Mouse (Mus musculus): ENCODE data around the gene Med8. TPM values are rescaled to one million over a fixed set of nuclear protein-coding genes. Genes with fewer than 3 reads are reported as not detected.

Med8 gene
- polyA plus RNA-seq (2015; fragmentation: Nextera tagmentation; extraction: Ambion mirVana), result 94.7 and 102 TPM in 2 replicates

DNA sequence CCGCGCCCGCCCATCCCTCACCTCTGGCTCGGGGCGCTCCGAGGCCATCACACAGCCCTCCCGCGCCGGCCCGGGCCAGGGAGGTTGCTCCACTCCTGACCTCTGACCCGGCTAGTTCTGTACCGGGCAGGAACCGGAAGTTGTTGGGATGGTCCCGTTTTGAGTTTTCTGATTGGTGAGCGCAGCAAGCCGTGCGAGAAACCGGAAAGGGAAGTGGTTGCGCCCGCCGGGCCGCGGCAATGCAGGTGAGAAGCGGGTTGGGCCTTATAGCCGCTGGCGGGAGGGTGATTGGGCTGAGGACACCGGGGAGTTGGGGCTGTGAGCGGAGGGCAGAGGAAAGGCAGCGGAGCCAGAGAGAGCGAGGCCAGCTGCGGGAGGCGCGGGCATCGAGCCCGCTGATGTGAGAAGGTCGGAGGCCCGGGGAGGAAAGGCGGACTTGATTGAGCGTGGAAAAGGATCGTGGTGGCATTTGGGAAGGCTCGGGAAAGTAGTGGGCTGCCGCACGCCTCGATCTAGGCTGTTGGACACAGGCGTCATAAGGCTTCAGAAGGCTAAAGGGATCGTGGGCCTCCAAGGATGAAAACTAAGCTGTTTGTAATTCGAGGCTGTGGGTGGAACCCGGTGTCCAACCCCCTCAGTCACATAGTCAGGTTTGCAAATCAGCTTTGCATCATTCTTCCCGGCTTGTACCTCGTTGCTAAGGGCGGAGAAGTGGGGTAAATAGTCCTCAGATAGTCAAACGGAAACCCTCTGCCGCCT, at the start of gene Med8, which contains the start of gene Szt2:
TSS of gene Med8 (plus strand) at position 196 of the 759 bp plus-strand sequence.
TSS of gene Szt2 (minus strand) at position 132 of the 759 bp plus-strand sequence.
- H3K4me1 ChIP-seq (ENCODE audit: insufficient read depth, low read length), result peaks cover 15% of the 10 kb centered on the region
- H3K4me2 ChIP-seq (replicated peaks; ENCODE audit: low read depth, low read length), result peak within 1 kb of the TSS; percentile 73
- no peaks in the 10 kb centered on the region for H3K27me3 ChIP-seq (ENCODE audit: insufficient read depth, low read length)
- H3K4me3 ChIP-seq (ENCODE audit: low read length), result peak within 1 kb of the TSS; percentile 80
- H3K9me3 ChIP-seq (ENCODE audit: low read length), result no peaks in the 10 kb centered on the region
- peaks cover 39% of the 10 kb centered on the region for H3K36me3 ChIP-seq (ENCODE audit: insufficient read depth, low read length)
- H3K27ac ChIP-seq (ENCODE audit: low read length), result peak within 1 kb of the TSS; percentile 63
- under 1% methylated on average over 53 of the region's 53 CpGs for WGBS
- H3K9ac ChIP-seq (replicated peaks; ENCODE audit: low read length), result peak within 1 kb of the TSS; percentile 86
- ATAC-seq (ENCODE audit: low FRiP score, low TSS enrichment), result peak; percentile 95

DNA sequence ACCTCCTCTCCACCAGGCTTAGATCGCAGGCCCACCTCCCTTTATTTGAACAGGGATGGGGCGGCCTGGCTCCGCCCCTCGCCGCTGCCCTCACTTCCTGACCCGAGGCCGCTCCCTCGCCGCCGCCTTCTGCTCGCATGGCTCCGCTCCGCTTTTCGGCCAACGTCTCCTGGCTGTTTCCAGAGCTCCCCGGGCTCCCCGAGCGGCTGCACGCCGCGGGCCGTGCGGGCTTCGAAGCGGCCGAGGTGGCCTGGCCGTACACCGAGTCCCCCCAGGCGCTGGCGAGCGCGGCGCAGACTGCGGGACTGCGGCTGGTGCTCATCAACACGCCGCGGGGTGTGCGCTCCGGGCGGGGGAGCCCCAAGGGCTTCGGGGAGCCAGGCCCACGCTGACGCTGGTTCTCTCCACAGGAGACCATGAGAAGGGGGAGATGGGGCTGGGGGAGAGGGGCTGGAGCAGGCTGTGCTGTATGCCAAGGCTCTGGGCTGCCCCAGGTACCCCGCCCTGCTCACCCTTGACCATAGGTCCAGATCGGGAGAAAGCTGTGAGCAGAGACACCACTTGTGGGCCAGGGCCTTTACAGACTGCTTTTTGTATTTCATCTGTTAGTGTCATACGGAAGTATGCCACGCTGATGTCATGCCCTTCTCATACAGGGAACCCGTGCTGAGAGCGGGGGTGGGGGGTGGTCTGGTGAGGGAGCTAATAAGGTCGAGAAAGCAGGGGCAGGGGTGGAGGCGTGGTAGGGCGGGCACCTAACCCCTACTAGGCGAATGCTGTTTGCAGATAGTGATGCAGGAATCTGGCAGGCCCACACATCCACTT, 49.0 kb upstream of the Med8 start:
- ATAC-seq (ENCODE audit: low FRiP score, low TSS enrichment), result peak; percentile 79
- Histone ChIP-seq H3K36me3 (ENCODE audit: insufficient read depth, low read length) (peaks cover 34% of the 10 kb centered on the region), H3K27ac (ENCODE audit: low read length) (peak overlapping the region; percentile 72; the same call in 1 of the 2 replicates), H3K27me3 (ENCODE audit: insufficient read depth, low read length) (no peaks in the 10 kb centered on the region), H3K9me3 (ENCODE audit: low read length) (no peaks in the 10 kb centered on the region), H3K4me3 (ENCODE audit: low read length) (peak overlapping the region; percentile 70), H3K4me2 (replicated peaks; ENCODE audit: low read depth, low read length) (peak overlapping the region; percentile 92), H3K9ac (replicated peaks; ENCODE audit: low read length) (peak overlapping the region; percentile 83), H3K4me1 (ENCODE audit: insufficient read depth, low read length) (peaks cover 11% of the 10 kb centered on the region)
- WGBS, result 2% methylated on average over 54 of the region's 54 CpGs

DNA sequence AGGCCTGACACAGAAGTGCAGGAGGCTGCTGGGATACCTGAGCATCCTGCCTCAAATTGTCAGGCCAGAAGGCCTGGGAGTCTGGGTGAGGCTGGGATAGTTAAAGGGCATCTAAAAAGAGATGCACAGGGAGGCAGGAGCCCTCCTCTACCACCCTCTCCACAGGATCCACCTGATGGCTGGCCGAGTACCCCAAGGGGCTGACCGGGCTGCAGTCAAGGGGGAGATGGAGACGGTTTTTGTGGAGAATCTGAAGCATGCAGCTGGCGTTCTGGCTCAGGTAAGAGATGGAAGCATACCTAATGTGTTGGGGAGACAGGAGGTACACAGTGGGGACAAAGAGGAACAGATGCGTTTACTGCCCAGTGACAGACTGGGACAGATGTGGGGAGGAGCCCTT, 47.7 kb upstream of the Med8 start:
- no peaks in the 10 kb centered on the region for H3K27me3 ChIP-seq (ENCODE audit: insufficient read depth, low read length)
- no peak overlapping the region for H3K4me3 ChIP-seq (ENCODE audit: low read length)
- peaks cover 46% of the 10 kb centered on the region for H3K36me3 ChIP-seq (ENCODE audit: insufficient read depth, low read length)
- H3K4me1 ChIP-seq (ENCODE audit: insufficient read depth, low read length), result peaks cover 11% of the 10 kb centered on the region
- H3K27ac ChIP-seq (ENCODE audit: low read length), result no peak overlapping the region
- whole genome bisulfite sequencing, result 85% methylated on average over 5 of the region's 5 CpGs
- H3K9ac ChIP-seq (replicated peaks; ENCODE audit: low read length), result no peak overlapping the region
- H3K9me3 ChIP-seq (ENCODE audit: low read length), result no peaks in the 10 kb centered on the region
- no peak overlapping the region for H3K4me2 ChIP-seq (replicated peaks; ENCODE audit: low read depth, low read length)
- ATAC-seq (ENCODE audit: low FRiP score, low TSS enrichment), result no peak

DNA sequence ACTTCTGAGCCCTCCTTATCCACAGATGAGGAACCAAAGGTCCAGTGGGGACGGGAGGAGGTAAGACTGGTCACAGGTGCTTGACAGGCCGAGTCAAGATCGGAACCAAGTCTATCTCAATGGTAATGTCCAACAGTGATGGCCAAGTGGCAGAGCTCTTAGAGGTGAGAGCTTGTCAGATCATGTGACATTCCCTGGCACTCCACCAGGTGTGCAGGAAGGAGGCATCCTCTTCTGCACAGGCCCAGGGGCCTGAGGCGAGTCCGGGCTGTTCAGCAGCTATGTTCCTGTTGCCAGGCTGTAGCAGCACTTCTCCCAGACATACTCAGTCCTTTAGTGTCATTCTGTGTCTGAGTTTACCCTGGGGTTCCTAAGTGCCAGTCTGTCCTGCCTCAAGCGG, 46.3 kb upstream of the Med8 start:
- Histone ChIP-seq H3K4me2 (replicated peaks; ENCODE audit: low read depth, low read length) (no peak overlapping the region), H3K27me3 (ENCODE audit: insufficient read depth, low read length) (no peaks in the 10 kb centered on the region), H3K27ac (ENCODE audit: low read length) (no peak overlapping the region), H3K9me3 (ENCODE audit: low read length) (no peaks in the 10 kb centered on the region), H3K4me3 (ENCODE audit: low read length) (no peak overlapping the region), H3K9ac (replicated peaks; ENCODE audit: low read length) (no peak overlapping the region), H3K36me3 (ENCODE audit: insufficient read depth, low read length) (peaks cover 46% of the 10 kb centered on the region), H3K4me1 (ENCODE audit: insufficient read depth, low read length) (peaks cover 11% of the 10 kb centered on the region)
- no peak for ATAC-seq (ENCODE audit: low FRiP score, low TSS enrichment)
- 92% methylated on average over 6 of the region's 6 CpGs for WGBS

DNA sequence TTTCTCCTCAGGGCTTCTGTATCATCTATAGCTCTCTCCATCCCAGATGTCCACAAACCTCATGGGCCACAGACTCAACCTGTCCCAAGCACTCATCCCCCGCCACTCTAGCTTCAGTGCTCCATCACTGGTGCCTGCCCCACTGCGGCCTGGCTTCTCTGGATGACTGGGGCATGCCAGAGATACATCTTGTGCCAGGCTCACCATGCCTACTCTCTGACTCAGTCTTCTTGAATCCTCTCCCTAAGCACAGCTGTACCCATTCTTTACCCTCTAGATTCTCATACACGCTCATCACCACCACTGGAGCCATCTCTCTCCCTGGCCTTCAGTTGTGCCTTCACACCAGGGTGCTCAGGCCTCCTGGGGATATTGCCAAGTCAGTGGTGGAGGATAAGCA, 45.2 kb upstream of the Med8 start:
- Histone ChIP-seq H3K9me3 (ENCODE audit: low read length) (no peaks in the 10 kb centered on the region), H3K27me3 (ENCODE audit: insufficient read depth, low read length) (no peaks in the 10 kb centered on the region), H3K36me3 (ENCODE audit: insufficient read depth, low read length) (peaks cover 53% of the 10 kb centered on the region), H3K4me2 (replicated peaks; ENCODE audit: low read depth, low read length) (no peak overlapping the region), H3K4me1 (ENCODE audit: insufficient read depth, low read length) (peaks cover 11% of the 10 kb centered on the region), H3K4me3 (ENCODE audit: low read length) (no peak overlapping the region), H3K27ac (ENCODE audit: low read length) (no peak overlapping the region), H3K9ac (replicated peaks; ENCODE audit: low read length) (no peak overlapping the region)
- WGBS, result 94% methylated on average over 3 of the region's 3 CpGs
- no peak for ATAC-seq (ENCODE audit: low FRiP score, low TSS enrichment)

DNA sequence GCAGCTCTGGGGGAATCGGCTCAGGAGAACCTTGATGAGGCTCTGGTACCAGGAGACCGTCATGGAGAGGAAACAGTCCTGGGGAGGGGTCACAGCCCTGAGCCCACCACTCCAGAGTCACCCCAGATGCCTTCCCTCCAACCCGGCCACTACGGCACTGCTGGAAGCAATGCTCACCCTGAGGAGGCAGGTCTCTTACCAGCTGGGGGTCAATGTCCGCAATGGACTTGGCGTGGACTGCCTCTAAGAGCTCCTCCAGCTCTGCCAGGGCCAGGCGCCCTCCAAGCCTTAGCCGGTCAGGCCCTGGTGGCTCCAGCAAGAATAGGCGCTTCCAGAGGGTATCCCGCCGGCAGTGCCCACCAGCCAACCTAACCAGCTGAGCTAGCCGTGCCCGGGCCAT, 44.5 kb upstream of the Med8 start:
- H3K27ac ChIP-seq (ENCODE audit: low read length), result no peak overlapping the region
- peaks cover 59% of the 10 kb centered on the region for H3K36me3 ChIP-seq (ENCODE audit: insufficient read depth, low read length)
- no peak overlapping the region for H3K9ac ChIP-seq (replicated peaks; ENCODE audit: low read length)
- no peak for ATAC-seq (ENCODE audit: low FRiP score, low TSS enrichment)
- H3K4me3 ChIP-seq (ENCODE audit: low read length), result no peak overlapping the region
- H3K9me3 ChIP-seq (ENCODE audit: low read length), result no peaks in the 10 kb centered on the region
- WGBS, result 95% methylated on average over 13 of the region's 13 CpGs
- no peak overlapping the region for H3K4me2 ChIP-seq (replicated peaks; ENCODE audit: low read depth, low read length)
- H3K27me3 ChIP-seq (ENCODE audit: insufficient read depth, low read length), result no peaks in the 10 kb centered on the region
- peaks cover 8% of the 10 kb centered on the region for H3K4me1 ChIP-seq (ENCODE audit: insufficient read depth, low read length)

DNA sequence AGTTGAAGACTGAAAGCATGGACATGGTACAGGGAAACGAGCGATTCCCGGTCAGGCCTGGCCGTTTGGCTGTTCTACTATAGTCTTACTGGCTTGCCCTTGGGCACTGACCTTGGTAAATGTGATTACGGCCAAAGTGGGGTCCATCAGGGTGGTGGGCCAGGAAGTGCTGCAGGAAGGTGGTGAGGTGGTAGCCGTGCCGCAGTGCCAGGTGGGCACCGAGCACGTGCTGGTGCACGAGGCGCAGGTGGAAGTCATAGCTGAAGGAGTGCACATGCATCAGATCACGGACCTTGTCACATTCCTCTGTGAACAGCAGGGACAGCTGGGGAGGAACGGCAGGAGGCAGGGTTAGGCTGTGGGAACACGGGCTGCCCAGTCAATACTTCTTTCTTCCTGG, 43.1 kb upstream of the Med8 start:
- WGBS, result 87% methylated on average over 14 of the region's 14 CpGs
- Histone ChIP-seq H3K9ac (replicated peaks; ENCODE audit: low read length) (no peak overlapping the region), H3K27me3 (ENCODE audit: insufficient read depth, low read length) (no peaks in the 10 kb centered on the region), H3K36me3 (ENCODE audit: insufficient read depth, low read length) (peaks cover 68% of the 10 kb centered on the region), H3K4me2 (replicated peaks; ENCODE audit: low read depth, low read length) (no peak overlapping the region), H3K9me3 (ENCODE audit: low read length) (no peaks in the 10 kb centered on the region), H3K4me1 (ENCODE audit: insufficient read depth, low read length) (peaks cover under 1% of the 10 kb centered on the region; the same call in 1 of the 2 replicates), H3K27ac (ENCODE audit: low read length) (no peak overlapping the region), H3K4me3 (ENCODE audit: low read length) (no peak overlapping the region)
- ATAC-seq (ENCODE audit: low FRiP score, low TSS enrichment), result no peak

DNA sequence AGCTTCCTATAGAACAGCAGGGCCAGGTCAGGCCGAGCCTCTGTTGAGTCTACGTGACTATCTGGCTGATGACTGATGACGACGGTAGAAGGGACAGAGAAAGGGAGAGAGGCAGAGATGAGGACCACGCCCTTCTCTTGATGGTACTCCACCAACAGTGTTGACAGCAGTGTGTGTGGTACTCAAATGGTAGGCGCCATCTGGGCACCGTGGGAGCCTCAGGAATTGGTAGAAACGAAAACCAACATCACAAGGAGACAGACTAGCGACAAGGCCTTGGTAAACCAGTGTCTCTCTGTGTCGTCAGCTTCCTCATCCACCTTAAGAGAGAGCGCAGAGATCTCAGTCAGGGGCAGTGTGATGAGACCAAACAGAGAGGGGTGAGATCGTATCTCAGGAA, 41.6 kb upstream of the Med8 start:
- Histone ChIP-seq H3K4me2 (replicated peaks; ENCODE audit: low read depth, low read length) (no peak overlapping the region), H3K36me3 (ENCODE audit: insufficient read depth, low read length) (peaks cover 71% of the 10 kb centered on the region), H3K9me3 (ENCODE audit: low read length) (no peaks in the 10 kb centered on the region), H3K27me3 (ENCODE audit: insufficient read depth, low read length) (no peaks in the 10 kb centered on the region), H3K27ac (ENCODE audit: low read length) (no peak overlapping the region), H3K4me3 (ENCODE audit: low read length) (no peak overlapping the region), H3K4me1 (ENCODE audit: insufficient read depth, low read length) (no peaks in the 10 kb centered on the region), H3K9ac (replicated peaks; ENCODE audit: low read length) (no peak overlapping the region)
- WGBS, result 87% methylated on average over 12 of the region's 12 CpGs
- ATAC-seq (ENCODE audit: low FRiP score, low TSS enrichment), result no peak

DNA sequence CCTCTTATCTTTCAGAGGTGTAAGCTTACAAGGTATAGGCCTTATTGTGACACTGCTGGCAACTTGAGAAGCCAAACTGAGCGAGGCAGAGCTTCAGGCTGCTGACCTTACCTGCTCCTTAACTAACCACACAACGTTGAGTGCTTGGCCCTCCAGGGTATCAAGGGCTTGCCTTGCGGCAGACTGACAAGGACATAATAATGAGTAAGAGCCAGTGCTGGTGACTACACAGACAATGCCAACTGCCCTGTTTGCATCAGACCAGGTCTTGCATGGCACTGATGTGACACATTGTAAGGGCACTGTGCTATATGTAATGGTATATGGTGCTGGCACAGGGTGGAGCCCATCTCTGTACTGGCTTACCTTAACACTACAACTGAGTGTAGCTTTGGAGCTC, 40.5 kb upstream of the Med8 start:
- no peak for ATAC-seq (ENCODE audit: low FRiP score, low TSS enrichment)
- Histone ChIP-seq H3K36me3 (ENCODE audit: insufficient read depth, low read length) (peaks cover 71% of the 10 kb centered on the region), H3K4me1 (ENCODE audit: insufficient read depth, low read length) (no peaks in the 10 kb centered on the region), H3K9ac (replicated peaks; ENCODE audit: low read length) (no peak overlapping the region), H3K4me3 (ENCODE audit: low read length) (no peak overlapping the region), H3K4me2 (replicated peaks; ENCODE audit: low read depth, low read length) (no peak overlapping the region), H3K27ac (ENCODE audit: low read length) (no peak overlapping the region), H3K9me3 (ENCODE audit: low read length) (no peaks in the 10 kb centered on the region), H3K27me3 (ENCODE audit: insufficient read depth, low read length) (no peaks in the 10 kb centered on the region)
- 77% methylated on average over 3 of the region's 3 CpGs for WGBS

DNA sequence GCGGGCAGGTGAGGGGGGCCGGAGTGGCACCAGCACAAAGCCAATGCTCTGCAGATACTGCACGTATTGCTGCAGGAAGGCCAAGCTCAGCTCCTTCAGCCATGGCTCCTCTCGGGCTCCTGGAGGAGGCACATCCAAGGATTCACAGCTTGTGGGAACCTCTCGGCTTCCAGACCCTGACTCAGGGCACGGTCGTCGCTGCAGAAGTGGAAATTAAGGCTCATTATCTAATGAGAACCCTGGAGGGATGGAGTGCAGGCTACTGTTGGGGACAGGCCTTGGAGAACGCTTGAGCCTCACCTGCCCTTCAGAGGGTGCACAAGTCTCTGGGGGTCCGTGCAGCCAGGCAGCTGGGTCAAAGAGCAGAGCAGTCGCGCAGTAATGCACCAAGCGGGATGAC, 37.3 kb upstream of the Med8 start:
- 90% methylated on average over 13 of the region's 13 CpGs for WGBS
- Histone ChIP-seq H3K9ac (replicated peaks; ENCODE audit: low read length) (no peak overlapping the region), H3K36me3 (ENCODE audit: insufficient read depth, low read length) (peaks cover 70% of the 10 kb centered on the region), H3K27me3 (ENCODE audit: insufficient read depth, low read length) (no peaks in the 10 kb centered on the region), H3K4me3 (ENCODE audit: low read length) (no peak overlapping the region), H3K9me3 (ENCODE audit: low read length) (no peaks in the 10 kb centered on the region), H3K4me2 (replicated peaks; ENCODE audit: low read depth, low read length) (no peak overlapping the region), H3K4me1 (ENCODE audit: insufficient read depth, low read length) (no peaks in the 10 kb centered on the region), H3K27ac (ENCODE audit: low read length) (no peak overlapping the region)
- no peak for ATAC-seq (ENCODE audit: low FRiP score, low TSS enrichment)
